Mouse (Mus musculus) E14TG2a.4 (cell line): ENCODE data around the gene Scgb2b12.
"Not testable (repeated sequence)": the region's sequence is repeated elsewhere in the genome, so short reads cannot be mapped to it uniquely, and the experiment has no call there.

Source experiments
- H3K27me3 ChIP-seq: 2 replicates; pipeline ENCODE4 v1.6.1; 2014; ENCODE audit warnings: low read length, control low read depth; ENCODE audit not compliant: insufficient read depth
- H3K36me3 ChIP-seq: 2 replicates; pipeline ENCODE4 v1.6.1; 2014; ENCODE audit warnings: low read length, control low read depth; ENCODE audit not compliant: insufficient read depth
- H3K4me1 ChIP-seq: replicated peaks from 2 replicates; pipeline ENCODE4 v1.6.1; 2014; ENCODE audit warnings: low read depth, low read length, control low read depth
- H3K4me3 ChIP-seq: replicated peaks from 2 replicates; pipeline ENCODE4 v1.5.1; 2014; ENCODE audit warnings: mild to moderate bottlenecking, low read length
- H3K9me3 ChIP-seq: 2 replicates; pipeline ENCODE4 v1.6.1; 2014; ENCODE audit warnings: low read length, control low read depth

The Scgb2b12 gene

GRCm38 (mm10) chr7:32327145-32327544 lies at the start of gene Scgb2b12:
TSS of gene Scgb2b12 (minus strand) at chr7:32327245.
- H3K36me3 ChIP-seq, H3K9me3 ChIP-seq, H3K4me1 ChIP-seq, H3K27me3 ChIP-seq, H3K4me3 ChIP-seq: not testable (repeated sequence)

- not testable (repeated sequence) for H3K9me3 ChIP-seq, H3K36me3 ChIP-seq, H3K27me3 ChIP-seq, H3K4me1 ChIP-seq, H3K4me3 ChIP-seq
Observed at GRCm38 (mm10) chr7:32333882-32334281, 6.8 kb upstream of the Scgb2b12 start, which contains the start of gene Scgb1b12. TSS of gene Scgb1b12 (plus strand) at chr7:32334182.
